Mouse (Mus musculus): ENCODE data around the gene Ankrd34a.

DNA sequence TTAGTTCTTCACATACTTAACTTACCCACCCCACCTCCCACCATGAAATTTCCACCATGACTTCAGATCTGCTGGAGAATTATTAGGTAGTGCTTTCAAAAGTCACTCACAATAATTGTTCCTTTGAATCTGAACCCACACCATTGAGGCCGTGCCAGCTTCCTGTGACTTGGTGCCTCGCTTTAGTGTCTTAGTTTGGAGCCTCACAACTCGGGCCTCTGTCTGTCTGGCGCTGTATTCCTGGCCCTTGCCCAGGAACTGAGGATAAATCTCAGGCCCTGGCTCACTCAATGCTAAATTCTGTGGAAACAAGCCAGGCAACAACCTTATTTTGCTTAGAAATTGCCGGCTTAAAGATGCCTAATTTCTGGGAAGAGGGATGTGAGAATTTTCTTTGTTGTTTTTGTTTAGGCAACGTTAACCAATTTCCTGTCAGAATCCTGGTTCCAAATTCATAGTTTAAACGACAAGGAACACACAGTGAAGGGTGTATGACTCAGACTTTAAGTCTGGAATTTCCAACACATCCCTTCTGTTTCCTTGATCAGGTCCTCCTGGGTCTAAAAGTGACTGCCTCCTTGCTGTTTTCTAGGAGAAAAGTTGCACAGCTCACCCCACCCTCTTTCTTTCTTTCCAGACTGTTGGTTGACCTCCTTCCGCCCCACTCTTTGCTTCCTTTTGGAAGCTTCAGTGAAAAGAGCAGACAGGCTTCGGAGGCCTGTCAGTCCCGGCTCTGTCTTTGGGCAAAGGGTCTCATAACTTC, 5.7 kb downstream of the Ankrd34a start:
- TF ChIP-seq POLR2A (IDR thresholded peaks at IDR 0.05; ENCODE audit: low read depth, low read length) (no peak), ZC3H11A (IDR thresholded peaks at IDR 0.05; ENCODE audit: low read depth, low read length) (no peak), MAFK (IDR thresholded peaks at IDR 0.05; ENCODE audit: insufficient replicate concordance, low read length) (no peak), NRF1 (IDR thresholded peaks at IDR 0.05; ENCODE audit: low read depth, low read length) (no peak)

All from CH12.LX (cell line).